Mouse (Mus musculus) lung, adult 2 months (tissue): ENCODE data around the gene Ube4b. TPM values are rescaled to one million over a fixed set of nuclear protein-coding genes. Genes with fewer than 3 reads are reported as not detected.

Experiments used
- DNase-seq: peaks from one replicate; pipeline ENCODE4 v3.0.0; 2022
- H3K4me1 ChIP-seq: fragments of 200-500 bp; 2 replicates; pipeline ENCODE4 v1.6.1; 2011; ENCODE audit warnings: low read length; ENCODE audit not compliant: control insufficient read depth, insufficient read depth
- H3K4me3 ChIP-seq: fragments of 200-500 bp; replicated peaks from 2 replicates; pipeline ENCODE3; 2011; ENCODE audit warnings: low read depth, mild to moderate bottlenecking, control low read depth, low read length; ENCODE audit errors: extremely low read depth
- CTCF ChIP-seq: fragments of 200-500 bp; IDR thresholded peaks from 2 replicates; pipeline ENCODE4 v1.5.1; 2011; ENCODE audit warnings: mild to moderate bottlenecking, low read length, control low read depth; ENCODE audit not compliant: insufficient read depth
- POLR2A ChIP-seq: fragments of 200-500 bp; IDR thresholded peaks from 2 replicates; pipeline ENCODE4 v1.6.1; 2011; ENCODE audit warnings: low read depth, mild to moderate bottlenecking, control low read depth, low read length, borderline replicate concordance; ENCODE audit errors: extremely low read depth
- WGBS: fragments of 180-500 bp; shearing (Covaris S2); methylation state at CpG from one replicate; pipeline ENCODE4 v1.1.7; 2018; 5-methylcytosine and 5-hydroxymethylcytosine counted together
- polyA plus RNA-seq: library from polyadenylated mRNA; depleted of rRNA; stranded (reverse); fragments of >200 nt; gene quantifications from 2 replicates; pipeline ENCODE4 v1.2.3, GENCODE M21; 2012

The Ube4b gene
- polyA plus RNA-seq, 1 experiment = 53.3 TPM

DNA sequence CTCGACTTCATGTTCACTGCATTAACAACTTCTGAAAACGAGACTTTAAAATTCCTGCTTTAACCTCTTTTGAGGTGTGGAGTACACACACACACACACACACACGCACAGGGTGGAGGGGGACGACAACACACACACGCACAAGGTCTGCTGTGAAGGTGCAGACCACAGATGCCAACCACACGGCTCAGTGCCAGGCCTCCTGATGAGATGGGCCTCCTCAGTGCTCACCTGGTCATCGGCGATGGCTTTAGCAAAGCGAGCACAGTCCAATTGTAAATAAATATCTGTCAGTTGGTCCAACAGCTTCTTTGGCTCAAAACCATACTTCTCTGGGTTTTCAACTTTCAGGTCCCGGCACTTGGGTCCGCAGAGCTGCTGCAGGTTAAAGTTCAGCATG is 91.7 kb downstream of the Ube4b start:
- Histone ChIP-seq H3K4me3 (no peak overlapping the region), H3K4me1 (no peaks in the 10 kb centered on the region)
- 92% methylated on average over 11 of the region's 11 CpGs for WGBS
- no peak for DNase-seq
- TF ChIP-seq CTCF = no peak
- TF ChIP-seq POLR2A = no peak

DNA sequence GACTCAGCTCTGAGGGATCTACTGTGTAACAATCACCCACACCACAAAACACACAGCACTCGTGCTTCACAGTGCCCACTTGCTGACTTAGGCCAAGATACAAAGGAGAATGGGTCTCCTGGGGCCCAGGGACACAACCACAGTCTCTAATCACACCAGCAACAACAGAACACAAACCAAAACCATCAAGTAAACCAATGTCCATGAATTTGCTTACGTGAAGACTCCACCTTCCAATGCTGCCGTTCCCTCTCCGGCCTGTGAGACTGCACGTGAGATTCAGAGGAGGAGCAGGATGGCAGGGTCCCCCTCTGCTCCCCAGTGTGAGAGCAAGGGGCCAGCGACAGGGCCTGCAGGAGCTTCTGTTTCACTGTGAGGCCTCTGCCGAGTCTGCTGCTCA is 93.8 kb downstream of the Ube4b start:
- no peak overlapping the region for H3K4me3 ChIP-seq
- WGBS = 93% methylated on average over 7 of the region's 7 CpGs
- DNase-seq = no peak
- TF ChIP-seq POLR2A (no peak), CTCF (no peak)
- no peaks in the 10 kb centered on the region for H3K4me1 ChIP-seq

DNA sequence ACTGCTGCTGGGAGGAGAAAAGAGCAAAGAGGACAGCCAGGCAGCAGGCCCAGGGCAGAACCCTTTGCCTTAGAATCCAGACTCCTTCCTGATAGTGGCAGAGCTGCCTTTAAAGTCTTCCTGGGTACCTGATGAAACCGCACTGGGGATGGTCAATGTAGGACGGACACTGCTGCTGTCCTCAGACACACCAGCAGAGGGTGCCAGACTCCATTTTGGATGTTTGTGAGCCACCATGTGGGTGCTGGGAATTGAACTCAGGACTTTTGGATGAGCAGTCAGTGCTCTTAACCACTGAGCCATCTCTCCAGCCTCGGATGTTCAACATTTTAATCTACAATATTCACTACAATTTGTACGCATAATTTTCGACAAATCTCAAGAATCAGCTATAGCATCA is 96.1 kb downstream of the Ube4b start:
- DNase-seq = no peak
- Histone ChIP-seq H3K4me1 (no peaks in the 10 kb centered on the region), H3K4me3 (no peak overlapping the region)
- WGBS = 97% methylated on average over 5 of the region's 5 CpGs
- TF ChIP-seq POLR2A = no peak
- TF ChIP-seq CTCF = 0 out of 2 replicates have a peak, but pooled peaks have one; percentile 8

DNA sequence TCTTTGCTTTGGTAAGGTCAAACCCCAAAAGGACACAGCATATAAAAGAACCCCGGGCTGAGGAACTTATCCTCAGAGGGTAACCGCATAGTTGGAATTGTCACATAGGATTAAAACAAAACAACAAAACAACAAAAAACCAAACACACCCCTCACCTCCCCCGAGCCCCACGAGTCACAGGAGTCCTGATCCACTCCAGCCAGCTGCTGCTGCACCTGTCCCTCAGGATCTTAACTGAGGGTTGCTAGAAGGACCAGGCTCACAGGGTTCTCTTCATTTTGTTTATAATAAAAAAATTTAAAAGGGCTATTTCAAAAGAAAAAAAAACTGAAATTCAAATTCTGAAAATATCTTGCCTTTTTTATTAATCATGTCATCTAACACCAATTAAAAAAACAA is 97.8 kb downstream of the Ube4b start:
- Histone ChIP-seq H3K4me1 (no peaks in the 10 kb centered on the region), H3K4me3 (no peak overlapping the region)
- no peak for TF ChIP-seq POLR2A
- no peak for TF ChIP-seq CTCF
- no peak for DNase-seq
- 83% methylated on average over 4 of the region's 4 CpGs for WGBS

DNA sequence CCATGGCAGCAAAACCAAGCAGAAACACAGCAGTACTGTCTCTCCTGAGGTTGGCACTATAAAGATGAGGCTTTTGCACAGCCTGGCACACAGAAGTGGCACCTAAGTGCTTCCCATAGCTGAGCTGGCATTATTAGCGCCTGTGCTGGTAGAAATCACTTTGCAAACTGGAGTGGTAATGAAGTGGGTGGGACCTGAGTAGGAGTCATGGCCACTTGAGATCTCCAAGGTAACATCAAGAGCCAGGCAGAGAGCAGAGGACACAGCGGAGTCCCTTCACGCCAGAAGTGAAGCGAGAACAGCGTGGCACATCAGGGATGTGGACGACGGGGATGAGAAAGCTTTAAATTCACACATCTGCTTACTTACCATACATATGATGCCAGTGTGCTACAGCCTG is 99.3 kb downstream of the Ube4b start:
- DNase-seq = peak; percentile 16
- TF ChIP-seq CTCF (no peak), POLR2A (no peak)
- Histone ChIP-seq H3K4me3 (no peak overlapping the region), H3K4me1 (no peaks in the 10 kb centered on the region)
- WGBS = 68% methylated on average over 7 of the region's 7 CpGs

DNA sequence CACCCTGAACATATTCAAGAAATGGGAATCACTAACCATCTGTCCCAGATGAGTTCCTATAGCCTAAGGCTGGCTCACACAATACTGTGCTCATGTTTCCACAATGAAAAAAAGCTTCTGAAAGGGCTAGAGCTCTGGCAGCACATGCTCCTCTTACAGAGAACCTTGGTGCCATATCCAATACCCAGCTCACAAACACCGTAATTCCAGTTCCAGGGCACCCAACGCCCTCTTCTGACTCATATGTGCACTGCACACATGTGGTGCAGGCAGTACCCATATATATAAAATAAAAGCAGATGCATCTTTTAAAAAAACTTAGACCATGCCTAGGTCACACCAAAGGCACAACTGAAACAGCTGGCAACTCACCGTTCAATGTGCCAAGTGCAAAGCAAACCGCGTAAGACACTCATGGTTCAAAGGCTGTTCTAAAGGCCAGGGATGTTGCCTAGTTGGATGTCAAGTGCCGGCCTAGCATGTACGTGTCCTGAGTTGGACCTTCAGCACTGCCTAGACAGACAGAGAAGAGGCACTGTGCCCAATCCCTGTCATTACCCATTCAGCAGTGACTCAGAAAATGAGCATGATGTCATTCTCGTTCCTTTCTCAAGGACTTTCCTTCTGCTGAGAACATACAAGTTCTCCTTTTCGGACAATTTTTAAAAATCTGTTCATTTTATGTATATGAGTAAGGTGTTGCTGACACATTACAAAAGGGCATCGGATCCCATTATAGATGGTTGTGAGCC is 101.0 kb downstream of the Ube4b start:
- no peak for DNase-seq
- Histone ChIP-seq H3K4me3 (no peak overlapping the region), H3K4me1 (no peaks in the 10 kb centered on the region)
- 73% methylated on average over 10 of the region's 10 CpGs for WGBS
- TF ChIP-seq POLR2A = no peak
- no peak for TF ChIP-seq CTCF

DNA sequence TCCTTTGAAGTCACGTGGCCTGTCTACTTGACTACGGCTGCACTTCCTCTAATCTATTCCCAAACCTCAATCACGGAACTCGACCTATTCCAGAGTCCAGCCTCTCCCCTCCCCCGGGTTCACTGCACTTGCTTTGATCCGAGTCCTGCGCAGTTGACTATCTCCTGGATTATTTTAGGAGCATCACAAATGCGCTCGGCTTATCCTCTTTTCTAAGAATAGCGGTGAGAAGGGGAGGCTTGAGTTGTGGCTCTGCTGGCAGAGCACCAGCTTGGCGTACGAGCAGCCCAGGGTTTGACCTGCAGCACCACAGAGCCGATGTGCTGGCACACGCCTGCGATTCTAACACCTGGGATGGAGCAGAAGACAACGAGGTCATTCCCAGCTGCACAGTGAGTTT is 102.8 kb downstream of the Ube4b start:
- H3K4me1 ChIP-seq = no peaks in the 10 kb centered on the region
- WGBS = 68% methylated on average over 16 of the region's 16 CpGs
- TF ChIP-seq POLR2A (no peak), CTCF (no peak)
- no peak overlapping the region for H3K4me3 ChIP-seq
- no peak for DNase-seq

DNA sequence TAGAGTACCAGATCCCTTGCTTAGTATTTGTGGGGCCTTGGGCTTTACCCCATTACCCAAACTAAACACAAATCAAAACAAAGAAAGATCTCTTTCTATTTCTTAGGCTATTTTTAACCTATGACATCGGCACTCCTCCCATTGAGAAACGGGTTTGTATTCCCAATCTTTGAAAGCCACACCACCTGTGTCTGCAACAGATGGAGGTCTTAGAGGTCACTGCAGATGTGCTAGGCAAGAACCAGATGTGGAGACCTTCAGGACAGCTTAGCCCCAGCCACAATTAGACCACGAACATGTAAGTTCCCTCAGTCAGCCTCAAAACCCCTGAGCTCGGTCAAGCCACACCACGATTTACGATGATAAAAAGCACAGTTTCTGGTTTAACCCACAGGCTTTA is 103.8 kb downstream of the Ube4b start:
- TF ChIP-seq CTCF = no peak
- no peak overlapping the region for H3K4me3 ChIP-seq
- DNase-seq = no peak
- H3K4me1 ChIP-seq = no peaks in the 10 kb centered on the region
- 70% methylated on average over 6 of the region's 6 CpGs for WGBS

DNA sequence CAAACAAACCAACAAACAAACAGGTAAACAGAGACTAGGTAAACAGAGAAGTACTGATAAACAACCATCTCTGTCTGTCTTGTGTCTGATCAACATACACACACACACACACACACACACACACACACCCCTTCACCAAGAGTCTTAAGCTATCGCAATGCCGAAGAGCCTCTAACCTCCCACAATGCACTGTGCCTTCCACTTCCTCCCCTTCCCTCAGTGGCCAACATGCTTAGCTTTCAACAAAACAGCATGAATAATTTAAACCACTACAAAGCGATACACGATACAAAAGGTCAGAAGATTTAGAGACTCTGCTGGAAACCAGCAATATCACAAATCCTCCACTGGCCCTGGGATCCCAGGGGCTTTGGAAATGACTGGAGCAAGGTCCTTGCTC is 104.3 kb downstream of the Ube4b start:
- DNase-seq = no peak
- TF ChIP-seq CTCF (no peak), POLR2A (no peak)
- 71% methylated on average over 4 of the region's 4 CpGs for WGBS
- H3K4me3 ChIP-seq = no peak overlapping the region
- H3K4me1 ChIP-seq = no peaks in the 10 kb centered on the region

DNA sequence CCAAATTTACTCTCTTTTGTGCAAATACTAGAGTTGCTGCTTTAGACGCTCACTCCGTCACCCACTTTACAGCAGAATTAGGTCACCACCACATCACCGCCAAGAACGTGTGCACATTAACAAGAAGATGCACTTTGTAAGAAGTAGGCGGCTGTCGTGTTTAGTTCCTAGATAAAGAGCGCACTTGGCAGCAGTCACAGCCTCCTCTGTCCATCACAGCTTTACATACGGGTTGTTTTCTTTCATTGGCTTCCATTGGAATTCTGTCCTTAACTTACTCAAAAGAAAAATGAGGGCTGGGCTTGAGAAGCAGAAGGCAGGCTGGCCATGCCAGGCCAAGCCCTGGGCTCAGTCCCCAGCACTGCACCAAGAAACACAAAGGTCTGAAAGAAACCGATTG is 107.5 kb downstream of the Ube4b start:
- H3K4me3 ChIP-seq = no peak overlapping the region
- DNase-seq = no peak
- TF ChIP-seq POLR2A = no peak
- TF ChIP-seq CTCF = no peak
- WGBS = 59% methylated on average over 9 of the region's 9 CpGs
- H3K4me1 ChIP-seq = no peaks in the 10 kb centered on the region

DNA sequence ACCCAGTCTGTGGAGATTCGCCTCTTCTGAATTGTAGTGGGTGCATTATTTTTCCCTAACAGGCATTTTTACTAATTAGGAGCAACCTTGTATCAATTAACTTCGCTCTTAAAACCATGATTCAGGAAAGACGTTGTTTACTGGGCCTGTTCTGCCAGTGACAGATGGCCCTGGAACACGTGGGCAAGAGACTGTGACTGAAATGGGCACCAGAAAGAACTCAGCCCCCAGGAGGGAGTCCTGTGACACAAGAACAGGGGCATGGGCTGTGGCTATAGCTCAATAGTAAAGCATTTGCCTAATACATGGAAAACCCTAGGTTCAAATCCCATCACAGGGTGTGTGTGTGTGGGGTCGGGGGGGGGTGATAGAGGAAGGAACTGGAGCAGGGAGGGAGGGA is 109.2 kb downstream of the Ube4b start:
- no peak for TF ChIP-seq POLR2A
- TF ChIP-seq CTCF = no peak
- no peaks in the 10 kb centered on the region for H3K4me1 ChIP-seq
- H3K4me3 ChIP-seq = no peak overlapping the region
- WGBS = 56% methylated on average over 5 of the region's 5 CpGs
- DNase-seq = no peak

DNA sequence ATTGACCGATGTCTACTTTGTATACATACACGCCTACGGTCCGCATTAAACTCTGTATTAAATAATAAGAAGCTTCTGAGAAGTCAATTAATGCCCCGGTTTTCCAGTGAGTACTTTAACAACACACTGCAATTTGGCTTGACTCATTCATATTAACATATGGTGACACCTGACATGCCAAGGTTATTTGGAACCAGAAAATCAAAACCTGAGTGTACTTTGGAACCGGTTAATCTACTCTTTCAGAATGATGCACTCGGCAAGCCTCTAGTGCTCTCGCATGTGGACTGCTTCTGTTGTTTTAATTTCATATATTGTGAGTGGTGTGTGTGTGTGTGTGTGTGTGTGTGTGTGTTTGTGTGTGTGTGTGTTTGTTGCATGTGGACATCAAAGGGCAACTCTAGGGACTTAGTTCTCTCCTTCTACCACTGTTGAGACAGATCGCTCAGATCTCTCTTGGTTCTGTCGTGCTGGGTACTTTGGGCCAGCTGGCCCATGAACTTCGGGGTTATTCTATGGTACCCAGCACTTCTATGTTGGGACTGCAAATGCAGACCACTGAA is 112.2 kb downstream of the Ube4b start:
- TF ChIP-seq CTCF = no peak
- no peak for TF ChIP-seq POLR2A
- H3K4me3 ChIP-seq = no peak overlapping the region
- DNase-seq = no peak
- H3K4me1 ChIP-seq = no peaks in the 10 kb centered on the region
- 75% methylated on average over 11 of the region's 11 CpGs for WGBS
